Mouse (Mus musculus) intestine, embryonic 14.5 days (tissue): ENCODE results near the gene Olfr1263. TPM values are rescaled to one million over a fixed set of nuclear protein-coding genes. Genes with fewer than 3 reads are reported as not detected.

Experiments
- polyA plus RNA-seq: library from polyadenylated mRNA; unstranded; fragments of >200 nt; fragmentation: Nextera tagmentation; extraction: Ambion mirVana; gene quantifications from 2 replicates; pipeline ENCODE4 v1.2.1, GENCODE M21; 2014

The Olfr1263 gene
- polyA plus RNA-seq, 1 experiment from 2014 or later = not detected

Other genes starting within 250 kb of the Olfr1263 start
- gene Olfr1254, start 218.5 kb upstream of the Olfr1263 start, polyA plus RNA-seq = not detected in 2 replicates
- gene Olfr1255, start 200.1 kb upstream of the Olfr1263 start, polyA plus RNA-seq = not detected in 2 replicates
- not detected in 2 replicates for gene Olfr1256, start 170.6 kb upstream of the Olfr1263 start, polyA plus RNA-seq
- gene Olfr48, start 163.9 kb upstream of the Olfr1263 start, polyA plus RNA-seq = not detected in 2 replicates
- 0.17 TPM in 1 of 2 replicates, not detected in the other for gene Olfr1257, start 133.7 kb upstream of the Olfr1263 start, polyA plus RNA-seq
- gene Olfr1258, start 84.8 kb upstream of the Olfr1263 start, polyA plus RNA-seq = not detected in 2 replicates
- gene Olfr1259, start 63.5 kb upstream of the Olfr1263 start, polyA plus RNA-seq = not detected in 2 replicates
- gene Olfr1260, start 37.8 kb upstream of the Olfr1263 start, polyA plus RNA-seq = not detected in 2 replicates
- gene Olfr1261, start 20.9 kb upstream of the Olfr1263 start, polyA plus RNA-seq = not detected in 2 replicates
- not detected in 2 replicates for gene Olfr1262, start 12.0 kb upstream of the Olfr1263 start, polyA plus RNA-seq
- not detected in 2 replicates for gene Olfr1264, start 13.4 kb downstream of the Olfr1263 start, polyA plus RNA-seq
- gene Olfr1265, start 23.2 kb downstream of the Olfr1263 start, polyA plus RNA-seq = not detected in 2 replicates
- gene Olfr140, start 51.5 kb downstream of the Olfr1263 start, polyA plus RNA-seq = not detected in 2 replicates
- not detected in 2 replicates for gene Olfr1269, start 109.3 kb downstream of the Olfr1263 start, polyA plus RNA-seq
- gene Olfr32, start 130.2 kb downstream of the Olfr1263 start, polyA plus RNA-seq = not detected in 2 replicates
- gene Olfr1270, start 141.0 kb downstream of the Olfr1263 start, polyA plus RNA-seq = not detected in 2 replicates
- not detected in 2 replicates for gene Olfr1506, start 212.4 kb downstream of the Olfr1263 start, polyA plus RNA-seq
- gene Olfr142, start 245.5 kb downstream of the Olfr1263 start, polyA plus RNA-seq = not detected in 2 replicates